Mouse (Mus musculus) lung, adult 18-20 months (tissue): ENCODE measurements around the gene 2900011O08Rik.
"Not testable (repeated sequence)": the region's sequence is repeated elsewhere in the genome, so short reads cannot be mapped to it uniquely, and the experiment has no call there.

Experiments
- DNase-seq, 2 experiments: peaks; one replicate each; pipeline ENCODE4 v3.0.0; 2022; ENCODE audit warnings: mixed read lengths in 2 of 2

The 2900011O08Rik gene

GRCm38 (mm10) chr16:14005266-14005665 is 18.9 kb downstream of the 2900011O08Rik start:
- DNase-seq = no peak

- DNase-seq = no peak
Observed at GRCm38 (mm10) chr16:14008081-14008480, 21.7 kb downstream of the 2900011O08Rik start.

DNA sequence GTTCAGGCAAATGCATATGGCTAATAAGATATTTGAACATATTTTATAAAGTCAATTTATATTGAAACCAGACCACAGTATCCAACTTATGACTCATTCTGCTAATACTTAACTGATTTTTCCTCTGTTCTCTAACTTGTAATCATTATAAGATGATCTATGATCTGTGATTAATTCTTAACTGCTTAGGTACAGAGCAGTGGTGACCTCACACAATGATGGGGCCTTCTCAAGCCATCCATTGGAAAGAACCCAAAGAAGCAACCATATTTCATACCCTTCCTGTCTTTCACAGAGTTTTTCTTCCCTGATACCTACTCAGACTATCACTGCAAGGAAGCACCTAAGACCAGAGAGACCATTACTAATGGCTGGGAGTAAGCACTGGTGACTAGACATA is 22.3 kb downstream of the 2900011O08Rik start:
- no peak for DNase-seq

- no peak for DNase-seq
Observed at GRCm38 (mm10) chr16:14009966-14010365, 23.6 kb downstream of the 2900011O08Rik start.

DNA sequence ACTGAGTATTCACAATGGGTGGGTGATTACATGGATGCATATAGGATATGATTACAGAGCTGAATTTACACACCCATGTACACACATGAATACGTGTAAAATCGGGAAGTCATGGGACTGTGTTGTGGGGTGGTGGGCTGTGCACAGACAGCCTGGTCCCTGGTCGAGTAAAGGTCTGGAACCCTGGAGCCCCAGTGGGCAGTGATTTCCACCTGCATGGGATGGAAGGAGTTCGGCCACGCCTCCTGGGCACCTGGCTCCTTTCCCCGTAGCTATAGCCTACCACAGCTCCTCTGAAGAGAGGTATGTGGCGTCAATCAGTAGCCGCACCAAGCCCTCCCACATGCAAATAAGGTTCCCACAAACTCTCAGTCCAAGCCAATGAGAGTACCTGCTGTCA is 30.9 kb downstream of the 2900011O08Rik start:
- no peak for DNase-seq

GRCm38 (mm10) chr16:14021166-14021822 is 34.9 kb downstream of the 2900011O08Rik start:
- DNase-seq = no peak

GRCm38 (mm10) chr16:14025091-14025990 is 38.9 kb downstream of the 2900011O08Rik start:
- no peak for DNase-seq

DNA sequence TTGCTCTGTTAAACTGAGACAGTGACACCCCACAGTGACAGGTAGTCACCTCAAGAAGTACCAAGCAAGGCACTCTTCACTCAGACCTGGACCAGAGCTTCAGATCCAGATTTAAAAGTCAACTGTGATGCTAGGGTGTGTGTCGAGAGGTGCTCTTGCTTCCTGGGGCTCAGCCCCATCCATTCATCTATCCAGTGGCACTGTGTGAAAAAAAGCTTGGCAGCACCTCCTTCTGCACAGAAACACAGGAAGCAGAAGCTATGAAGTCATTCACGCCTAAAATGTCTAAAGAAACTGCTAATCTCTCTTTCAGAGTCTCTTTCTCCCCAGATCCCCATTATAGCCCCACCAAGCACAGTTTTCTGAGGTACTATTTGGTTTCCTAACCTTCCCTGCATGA is 42.7 kb downstream of the 2900011O08Rik start:
- no peak for DNase-seq

GRCm38 (mm10) chr16:14029851-14030250 is 43.4 kb downstream of the 2900011O08Rik start:
- no peak for DNase-seq

- DNase-seq = no peak
Observed at GRCm38 (mm10) chr16:14030650-14031049, 44.2 kb downstream of the 2900011O08Rik start.

DNA sequence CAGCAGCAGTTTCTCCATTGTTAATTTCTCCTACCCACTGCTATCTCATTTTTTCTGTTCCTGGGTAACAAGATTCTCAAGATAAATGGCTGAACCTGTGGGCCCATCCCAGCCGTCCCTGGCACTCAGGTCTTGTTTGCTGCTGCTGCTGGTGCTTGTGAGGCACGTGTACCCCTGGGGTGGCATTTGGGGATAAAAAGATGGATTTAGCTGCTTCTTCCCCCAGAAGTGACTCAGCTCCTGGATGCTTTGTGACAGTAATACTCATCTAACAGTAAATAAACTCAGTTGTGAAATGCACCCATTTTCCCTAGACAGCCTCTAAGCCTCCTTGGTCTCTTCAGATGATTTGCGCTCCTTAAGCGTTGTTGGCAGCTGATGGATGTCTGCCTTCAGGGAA is 46.7 kb downstream of the 2900011O08Rik start:
- no peak for DNase-seq

DNA sequence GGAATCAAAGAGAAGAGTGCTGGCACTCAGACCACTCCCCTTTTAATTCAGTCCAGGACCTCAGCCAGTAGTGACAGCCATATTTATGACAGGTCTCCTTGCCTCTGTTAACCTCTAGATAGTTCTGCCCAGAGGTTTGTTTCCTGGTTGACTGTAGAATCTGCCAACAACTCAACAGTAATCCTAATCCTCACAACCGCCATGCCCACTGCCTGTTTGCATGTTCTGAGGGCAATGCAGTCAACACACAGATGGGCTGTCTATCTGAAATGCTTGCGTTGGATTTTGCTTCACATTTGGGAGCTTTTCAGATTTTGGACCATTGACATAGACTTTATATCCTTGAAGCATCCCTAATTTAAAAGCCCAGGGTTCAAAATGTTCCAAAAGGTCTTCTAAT is 56.0 kb downstream of the 2900011O08Rik start:
- no peak for DNase-seq

DNA sequence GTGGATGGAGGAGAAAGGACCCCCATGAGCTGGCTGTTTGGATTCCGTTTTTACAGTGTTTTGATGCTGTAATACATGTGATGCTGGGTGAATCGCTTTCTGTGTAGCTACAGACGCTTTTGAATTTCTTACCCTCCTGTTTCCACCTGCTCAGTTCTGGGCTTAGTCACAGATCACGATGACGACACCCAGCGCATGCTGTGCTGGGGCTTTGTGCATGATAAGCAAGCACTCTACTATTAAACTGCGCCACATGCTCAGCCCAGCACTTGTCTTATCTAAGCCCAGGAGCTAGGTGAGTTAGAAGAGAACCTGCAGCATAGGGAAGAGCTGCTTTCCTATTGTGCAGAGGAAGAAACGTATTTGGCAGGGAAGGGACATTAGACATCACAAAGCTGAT is 58.3 kb downstream of the 2900011O08Rik start:
- no peak for DNase-seq

DNA sequence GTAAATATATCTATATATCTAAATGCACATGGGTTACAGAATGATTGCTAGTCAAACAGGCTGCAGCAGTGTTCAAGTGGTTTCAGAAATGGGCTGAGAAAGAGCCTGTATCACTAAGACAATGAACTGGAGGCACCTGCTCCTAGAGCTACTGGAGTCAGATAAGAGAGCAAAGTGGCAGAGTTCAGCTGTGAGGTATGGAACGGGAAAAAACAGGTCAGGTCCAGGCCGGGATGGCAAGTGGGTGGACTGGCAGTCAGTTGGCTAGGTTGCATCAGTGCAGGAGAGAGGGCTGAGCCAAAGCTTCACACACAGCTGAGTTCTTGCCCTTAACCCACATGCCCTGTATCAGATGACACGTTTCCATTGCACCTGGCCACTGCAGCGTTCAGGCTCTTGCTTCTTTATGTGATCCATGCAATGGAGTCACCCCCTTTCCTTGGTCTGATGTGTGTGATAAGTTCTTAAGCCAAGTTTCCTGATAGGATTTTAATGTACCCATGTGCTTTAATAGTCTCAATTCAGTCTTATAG is 59.9 kb downstream of the 2900011O08Rik start:
- no peak for DNase-seq

- DNase-seq = no peak
Observed at GRCm38 (mm10) chr16:14052221-14052620, 65.8 kb downstream of the 2900011O08Rik start.

- no peak for DNase-seq
Observed at GRCm38 (mm10) chr16:14053116-14053515, 66.7 kb downstream of the 2900011O08Rik start.

DNA sequence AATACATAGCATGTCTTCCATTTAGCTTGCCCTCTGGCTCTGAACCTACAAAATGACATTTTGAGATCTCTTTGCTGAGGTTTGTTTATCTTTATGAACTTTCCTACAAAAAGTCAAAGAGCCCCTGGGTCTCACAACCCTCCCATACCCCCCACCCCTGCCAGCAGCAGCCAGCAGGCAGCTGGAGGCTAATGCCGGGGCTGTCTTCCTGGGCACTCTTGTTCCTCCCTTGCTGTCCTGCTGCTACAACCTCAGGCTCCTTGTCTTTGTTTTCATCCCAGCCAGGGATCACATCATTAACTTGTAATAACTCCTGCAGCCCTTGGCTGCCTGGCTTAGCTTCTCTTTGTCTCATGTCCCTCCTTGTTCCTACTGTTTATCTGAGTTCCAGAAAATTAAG is 68.9 kb downstream of the 2900011O08Rik start:
- no peak for DNase-seq

DNA sequence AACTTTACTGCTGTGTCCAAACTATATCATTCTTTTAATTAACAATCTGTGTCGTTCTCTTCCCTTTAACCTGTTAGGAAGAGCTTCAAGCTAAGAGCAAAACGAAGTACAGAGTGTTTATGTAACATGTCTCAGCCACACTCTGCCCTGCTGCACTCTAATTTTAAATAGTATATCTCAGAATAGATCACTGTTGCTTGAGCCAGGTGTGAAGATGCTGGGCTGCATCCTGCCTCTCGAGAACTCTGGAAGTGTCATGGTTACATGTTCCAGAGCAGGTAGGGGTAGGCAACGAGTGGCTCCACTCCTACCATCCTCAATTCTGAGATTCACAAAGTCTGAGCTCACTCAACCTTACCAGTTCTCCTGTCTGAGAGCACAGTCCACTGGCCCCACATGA is 70.3 kb downstream of the 2900011O08Rik start:
- DNase-seq = no peak

DNA sequence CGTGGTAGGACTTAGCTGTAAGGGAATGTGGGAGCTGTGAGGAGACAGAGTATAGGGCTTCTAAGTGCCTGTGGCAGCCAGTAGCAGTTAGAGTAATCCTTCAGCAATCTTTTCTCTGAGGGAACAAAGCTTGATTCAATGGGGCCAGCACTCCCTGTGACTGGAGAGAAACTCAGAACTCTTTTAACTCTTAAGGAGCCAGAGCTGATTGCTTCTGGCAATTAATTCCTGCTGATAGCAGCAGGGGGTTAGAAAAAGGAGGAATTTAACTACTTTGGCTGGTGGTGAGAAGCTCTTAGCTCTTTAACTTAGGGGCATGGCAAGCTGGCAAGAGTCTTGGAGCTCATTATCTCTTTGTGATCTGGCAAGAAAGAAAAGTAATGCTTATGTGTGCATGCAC is 72.1 kb downstream of the 2900011O08Rik start:
- DNase-seq = no peak

GRCm38 (mm10) chr16:14059118-14059854 is 72.9 kb downstream of the 2900011O08Rik start:
- no peak for DNase-seq

DNA sequence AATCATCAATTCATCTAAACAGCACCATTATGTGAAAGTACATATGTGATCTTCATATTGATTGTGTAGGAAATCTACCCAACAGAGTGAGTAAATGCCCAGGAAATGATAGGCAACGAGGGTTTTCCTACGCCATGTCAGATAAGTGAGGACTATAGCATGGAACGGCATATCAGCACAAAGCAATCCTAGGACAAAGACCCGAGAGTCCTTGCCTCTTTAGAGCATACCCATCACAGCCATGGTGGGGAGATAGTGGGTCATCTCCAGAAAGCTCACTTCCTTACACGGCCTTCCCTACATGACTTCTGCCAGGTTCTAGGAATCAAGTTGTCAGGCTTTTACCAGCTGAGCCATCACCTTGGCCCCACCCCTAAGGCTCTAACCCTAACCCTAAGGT is 73.5 kb downstream of the 2900011O08Rik start:
- DNase-seq = no peak

DNA sequence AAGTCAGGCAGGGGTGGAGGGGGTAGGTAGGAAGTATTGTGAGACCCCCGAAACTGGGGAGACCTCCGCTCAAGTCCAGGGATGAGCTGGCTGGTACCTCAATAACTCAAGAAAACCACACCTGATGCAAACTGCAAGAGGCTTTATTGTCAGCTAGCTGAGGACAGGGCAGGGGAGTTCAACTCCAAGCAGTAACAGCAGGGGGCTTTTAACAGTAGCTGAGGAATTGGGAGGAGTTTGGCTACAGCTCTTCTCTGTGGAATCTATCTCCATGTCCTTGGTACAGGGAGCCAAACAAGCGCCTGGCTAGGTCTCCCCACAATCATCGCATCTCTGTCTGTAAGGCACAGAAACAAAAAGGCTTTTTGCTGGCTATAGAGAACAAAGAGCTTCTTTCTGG is 80.2 kb downstream of the 2900011O08Rik start:
- DNase-seq = not testable (repeated sequence)

DNA sequence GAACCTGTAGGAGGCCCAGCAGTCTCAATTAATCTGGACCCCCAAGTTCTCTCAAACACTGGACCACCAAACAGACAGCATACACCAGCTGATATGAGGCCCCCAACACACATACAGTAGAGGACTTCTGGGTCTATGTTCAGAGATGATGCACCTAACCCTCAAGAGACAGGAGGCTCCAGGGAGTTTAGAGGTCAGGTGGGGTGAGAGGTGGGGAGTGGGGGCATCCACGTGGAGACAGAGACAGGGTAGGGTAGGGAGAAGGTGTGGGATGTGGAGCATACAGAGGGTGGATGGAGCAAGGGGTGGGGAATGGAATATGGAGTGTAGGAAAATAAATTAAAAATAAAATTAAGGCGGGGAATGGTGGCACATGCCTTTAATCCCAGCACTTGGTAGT is 82.3 kb downstream of the 2900011O08Rik start:
- not testable (repeated sequence) for DNase-seq
